Mouse (Mus musculus) limb, embryonic 12.5 days (tissue): ENCODE measurements around the gene Scrn2. TPM values are rescaled to one million over a fixed set of nuclear protein-coding genes. Genes with fewer than 3 reads are reported as not detected.
A peak's percentile ranks its signal among the peaks of the same experiment; 100 is the strongest.

ENCODE experiments used
- ATAC-seq: fragments of 200-750 bp; cut with Nextera tagmentation; 2 replicates; pipeline ENCODE4 v1.8.0; 2017; ENCODE audit warnings: low read depth, moderate TSS enrichment; ENCODE audit not compliant: insufficient number of reproducible peaks, insufficient read depth, low FRiP score, low TSS enrichment
- H3K27ac ChIP-seq: fragments of 300-500 bp; sonication (generic); 2 replicates; pipeline ENCODE4 v1.5.1; 2016; ENCODE audit warnings: mild to moderate bottlenecking, moderate library complexity
- H3K27me3 ChIP-seq: fragments of 300-500 bp; sonication (generic); 2 replicates; pipeline ENCODE4 v1.6.1; 2016; ENCODE audit warnings: mild to moderate bottlenecking, moderate library complexity
- H3K36me3 ChIP-seq: fragments of 300-500 bp; sonication (generic); 2 replicates; pipeline ENCODE4 v1.6.1; 2016; ENCODE audit warnings: mild to moderate bottlenecking, moderate library complexity
- H3K4me1 ChIP-seq: fragments of 300-500 bp; sonication (generic); replicated peaks from 2 replicates; pipeline ENCODE4 v1.6.1; 2016
- H3K4me2 ChIP-seq: fragments of 300-500 bp; sonication (generic); 2 replicates; pipeline ENCODE4 v1.6.1; 2016; ENCODE audit warnings: mild to moderate bottlenecking, moderate library complexity
- H3K4me3 ChIP-seq: fragments of 300-500 bp; sonication (generic); replicated peaks from 2 replicates; pipeline ENCODE4 v1.5.1; 2016; ENCODE audit warnings: mild to moderate bottlenecking
- H3K9ac ChIP-seq: fragments of 300-500 bp; sonication (generic); replicated peaks from 2 replicates; pipeline ENCODE4 v1.6.1; 2016; ENCODE audit warnings: mild to moderate bottlenecking, moderate library complexity
- H3K9me3 ChIP-seq: fragments of 300-500 bp; sonication (generic); 2 replicates; pipeline ENCODE4 v1.6.1; 2016; ENCODE audit warnings: mild to moderate bottlenecking, moderate library complexity
- WGBS: fragments of 180-500 bp; shearing (Covaris S2); methylation state at CpG from one replicate; pipeline ENCODE4 v1.1.7; 2016; 5-methylcytosine and 5-hydroxymethylcytosine counted together
- polyA plus RNA-seq: library from polyadenylated mRNA; unstranded; fragments of >200 nt; fragmentation: Nextera tagmentation; extraction: Ambion mirVana; gene quantifications from 2 replicates; pipeline ENCODE4 v1.2.1, GENCODE M21; 2016

Scrn2 gene
- polyA plus RNA-seq: 32.4 and 35.1 TPM in 2 replicates

DNA sequence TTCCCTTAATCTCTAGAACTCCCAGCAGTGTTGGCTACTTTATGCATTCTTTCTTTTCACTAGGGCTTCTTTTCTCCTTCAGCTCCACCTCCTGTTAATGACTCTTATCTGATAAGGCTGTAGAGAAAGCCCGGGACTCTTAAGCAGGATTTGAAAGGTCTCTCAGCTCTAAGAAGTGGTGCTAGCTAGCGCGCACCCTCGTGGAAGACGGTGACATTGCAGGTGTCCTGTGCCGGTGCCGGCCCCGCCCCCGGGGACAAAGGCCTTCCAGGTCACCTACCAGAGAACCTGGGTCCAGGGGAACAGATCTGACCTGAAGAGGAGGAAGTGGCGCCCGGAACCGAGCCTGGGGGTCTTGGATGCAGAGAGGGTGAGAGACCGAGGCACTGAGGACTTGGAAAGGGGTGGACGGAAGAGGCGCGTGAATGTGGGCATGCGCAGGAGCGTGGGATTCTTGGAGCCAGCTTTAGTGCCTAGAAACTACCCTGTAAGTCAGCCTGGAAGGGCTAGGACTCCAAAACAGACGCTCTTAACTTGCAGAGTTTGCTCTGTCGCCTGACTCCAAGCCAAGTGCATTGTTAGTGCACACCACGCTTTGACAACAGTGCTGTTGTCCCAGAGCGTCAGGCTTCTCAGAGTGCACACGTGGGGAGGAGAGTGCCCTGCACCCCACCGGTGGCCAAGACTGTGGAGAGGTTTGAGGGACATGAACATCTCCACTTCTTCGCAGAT, at the start of gene Scrn2:
Scrn2 (plus strand) TSS at position 253 of the 732 bp plus-strand sequence.
- Histone ChIP-seq H3K4me2 (peak within 1 kb of the TSS; percentile 82), H3K4me3 (peak within 1 kb of the TSS; percentile 63), H3K4me1 (peaks cover 29% of the 10 kb centered on the region), H3K9ac (peak within 1 kb of the TSS; percentile 79), H3K9me3 (no peaks in the 10 kb centered on the region), H3K27me3 (peaks cover 5% of the 10 kb centered on the region; the same call in 1 of the 2 replicates), H3K27ac (peak within 1 kb of the TSS; percentile 89), H3K36me3 (peaks cover 23% of the 10 kb centered on the region)
- 0 out of 2 replicates have a peak, but pooled peaks have one; percentile 28 for ATAC-seq
- WGBS: 2% methylated on average over 25 of the region's 25 CpGs

DNA sequence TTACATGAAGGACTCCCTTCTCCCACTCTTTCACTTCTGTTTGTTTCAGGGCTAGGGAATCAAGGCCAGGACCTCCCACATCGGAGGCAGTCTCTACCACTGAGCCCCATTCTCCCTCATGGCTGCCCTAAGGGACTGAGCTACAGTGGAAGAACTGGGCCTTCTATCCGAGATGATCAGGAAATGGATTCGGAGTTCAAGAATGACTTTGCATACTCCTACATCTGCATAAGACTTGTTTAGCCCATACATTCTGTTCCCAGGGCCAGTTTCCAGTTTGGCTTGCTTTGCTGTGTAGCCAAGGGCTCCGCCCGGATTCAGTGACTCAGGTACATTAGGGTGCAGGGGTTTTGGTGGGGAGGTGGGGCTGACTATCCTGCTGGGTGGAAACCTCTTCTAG, 49.7 kb upstream of the Scrn2 start:
- Histone ChIP-seq H3K36me3 (peaks cover 4% of the 10 kb centered on the region; the same call in 1 of the 2 replicates), H3K4me1 (peaks cover 28% of the 10 kb centered on the region), H3K27ac (no peak overlapping the region), H3K4me3 (no peak overlapping the region), H3K9ac (no peak overlapping the region), H3K4me2 (no peak overlapping the region), H3K9me3 (no peaks in the 10 kb centered on the region), H3K27me3 (peaks cover 3% of the 10 kb centered on the region)
- WGBS: 81% methylated on average over 5 of the region's 5 CpGs
- ATAC-seq: no peak

DNA sequence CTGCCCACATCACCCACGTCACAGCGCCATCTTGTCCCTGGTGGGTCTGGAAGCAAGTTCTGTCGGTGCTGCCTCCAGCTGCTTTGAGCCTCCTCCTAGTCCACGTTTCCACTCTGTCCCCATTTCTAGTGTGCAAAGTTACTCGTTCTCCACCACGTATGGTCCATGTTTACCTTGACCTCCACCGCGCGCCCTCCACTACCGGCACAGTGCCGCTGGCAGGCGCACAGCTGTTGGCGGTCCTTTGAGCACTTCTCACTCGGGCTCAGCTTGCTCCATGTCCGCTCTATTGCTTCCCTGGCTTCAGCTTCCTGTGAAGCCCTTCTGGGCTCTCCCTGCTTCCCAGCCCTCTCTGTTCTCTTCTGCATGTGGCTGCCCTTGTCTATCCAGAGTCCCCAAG, 48.3 kb upstream of the Scrn2 start:
- Histone ChIP-seq H3K27me3 (peaks cover 3% of the 10 kb centered on the region), H3K4me3 (no peak overlapping the region), H3K4me2 (no peak overlapping the region), H3K9ac (no peak overlapping the region), H3K9me3 (no peaks in the 10 kb centered on the region), H3K4me1 (peaks cover 34% of the 10 kb centered on the region), H3K36me3 (no peaks in the 10 kb centered on the region), H3K27ac (no peak overlapping the region)
- WGBS: 76% methylated on average over 15 of the region's 15 CpGs
- ATAC-seq: no peak

DNA sequence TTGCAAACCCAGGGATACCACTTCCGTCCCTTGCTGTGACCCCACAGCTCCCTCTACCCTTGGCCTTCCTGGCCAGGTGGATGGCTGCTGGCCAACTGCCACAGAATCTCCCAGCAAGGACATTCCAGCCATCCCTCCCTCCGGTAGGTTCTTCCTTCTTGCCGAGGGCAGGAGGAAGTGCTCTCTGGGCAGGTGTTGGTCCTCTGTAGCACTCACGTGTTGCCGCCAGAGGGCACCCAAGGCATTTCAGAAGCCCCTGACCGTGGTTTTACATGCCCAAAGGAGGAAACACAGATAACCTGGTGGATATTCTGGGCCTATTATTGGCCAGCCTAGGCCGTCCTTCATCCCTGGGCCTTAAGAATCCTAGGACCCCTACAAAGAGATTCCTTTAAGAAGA, 47.4 kb upstream of the Scrn2 start:
- no peaks in the 10 kb centered on the region for H3K36me3 ChIP-seq
- H3K27ac ChIP-seq: no peak overlapping the region
- WGBS: under 1% methylated on average over 7 of the region's 7 CpGs
- ATAC-seq: no peak
- no peak overlapping the region for H3K9ac ChIP-seq
- no peaks in the 10 kb centered on the region for H3K9me3 ChIP-seq
- H3K4me2 ChIP-seq: peak overlapping the region; percentile 34
- 0 out of 2 replicates have a peak overlapping the region, but pooled peaks have one; percentile 1 for H3K4me3 ChIP-seq
- peaks cover 41% of the 10 kb centered on the region for H3K4me1 ChIP-seq
- H3K27me3 ChIP-seq: peaks cover 9% of the 10 kb centered on the region

DNA sequence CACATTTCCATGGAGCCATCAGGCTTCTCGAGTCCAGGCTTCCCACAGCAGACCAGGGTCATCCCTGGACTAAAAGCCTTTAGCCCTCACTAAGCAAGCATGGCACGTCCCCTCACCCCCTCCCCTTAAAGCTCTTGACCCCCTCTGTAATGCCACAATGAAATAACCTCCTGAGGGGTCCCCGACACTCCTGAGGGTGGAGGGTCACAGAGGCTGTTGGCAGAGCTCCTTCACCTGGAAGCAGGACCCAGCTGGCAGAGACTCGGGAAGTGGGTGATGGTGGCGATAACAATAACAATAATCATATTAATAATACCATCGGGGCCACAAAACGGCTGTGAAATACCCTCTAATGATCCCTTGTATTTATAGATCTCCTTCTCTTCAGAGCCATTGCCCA, 46.9 kb upstream of the Scrn2 start, which contains the start of gene Sp2:
Sp2 (minus strand) TSS at position 101 of the 400 bp plus-strand sequence.
- no peak for ATAC-seq
- peak within 1 kb of the TSS; percentile 34 for H3K4me2 ChIP-seq

DNA sequence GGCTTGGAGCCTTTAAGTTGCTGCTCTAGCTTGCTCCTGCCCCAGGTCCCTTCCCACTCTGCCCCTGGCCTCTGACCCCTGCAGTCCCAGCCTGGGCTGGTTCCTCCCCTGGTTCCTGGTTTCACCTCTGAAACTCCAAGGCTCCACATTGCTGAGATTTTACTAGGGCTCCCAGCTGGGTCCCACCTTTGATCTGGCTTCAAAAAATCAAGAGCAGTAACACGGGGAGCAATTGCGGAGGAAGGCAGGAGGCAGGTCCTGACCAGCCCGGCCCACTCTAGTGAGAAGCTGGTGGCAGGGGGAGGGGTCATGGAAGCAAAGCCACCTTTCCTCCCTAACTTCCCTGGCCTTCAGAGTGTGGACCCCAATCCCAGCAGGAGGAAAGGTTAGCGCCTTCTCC, 44.8 kb upstream of the Scrn2 start:
- Histone ChIP-seq H3K9me3 (no peaks in the 10 kb centered on the region), H3K27me3 (peaks cover 19% of the 10 kb centered on the region), H3K27ac (no peak overlapping the region), H3K4me1 (peaks cover 46% of the 10 kb centered on the region), H3K9ac (no peak overlapping the region), H3K36me3 (no peaks in the 10 kb centered on the region), H3K4me3 (no peak overlapping the region), H3K4me2 (peak overlapping the region; percentile 21; the same call in 1 of the 2 replicates)
- 6% methylated on average over 4 of the region's 4 CpGs for WGBS
- ATAC-seq: no peak

More for the DNA sequence above, 46.9 kb upstream of the Scrn2 start, which contains the start of gene Sp2:
- H3K9me3 ChIP-seq: no peaks in the 10 kb centered on the region
- no peak within 1 kb of the TSS for H3K27ac ChIP-seq
- H3K4me1 ChIP-seq: peaks cover 46% of the 10 kb centered on the region
- H3K9ac ChIP-seq: no peak within 1 kb of the TSS
- 0 out of 2 replicates have a peak within 1 kb of the TSS, but pooled peaks have one; percentile 1 for H3K4me3 ChIP-seq
- peaks cover 9% of the 10 kb centered on the region for H3K27me3 ChIP-seq
- 54% methylated on average over 7 of the region's 7 CpGs for WGBS
- H3K36me3 ChIP-seq: no peaks in the 10 kb centered on the region

DNA sequence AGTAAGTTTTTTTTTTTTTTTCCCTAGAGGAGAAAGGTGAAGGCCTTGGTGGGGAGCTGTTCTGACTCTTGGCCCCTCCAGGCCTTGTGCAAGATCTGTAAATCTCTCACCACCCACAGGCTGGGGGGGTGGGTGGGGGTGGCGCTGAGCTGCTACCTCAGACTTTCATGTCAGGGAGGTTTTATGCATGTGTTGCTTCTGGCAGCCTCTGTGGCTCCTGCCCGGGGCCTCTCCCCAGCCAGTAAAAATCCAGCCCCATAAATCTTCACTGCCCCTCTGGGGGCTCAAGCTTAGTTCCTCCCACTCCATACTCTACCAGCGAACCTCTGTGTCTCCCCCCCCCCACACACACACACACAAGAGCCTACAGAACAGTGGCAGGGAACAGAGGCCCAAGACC, 43.3 kb upstream of the Scrn2 start:
- ATAC-seq: peak; percentile 24; the same call in 1 of the 2 replicates
- Histone ChIP-seq H3K9ac (peak overlapping the region; percentile 40; the same call in 1 of the 2 replicates), H3K4me1 (peaks cover 46% of the 10 kb centered on the region), H3K9me3 (no peaks in the 10 kb centered on the region), H3K27ac (peak overlapping the region; percentile 66; the same call in 1 of the 2 replicates), H3K36me3 (no peaks in the 10 kb centered on the region), H3K4me3 (no peak overlapping the region), H3K4me2 (peak overlapping the region; percentile 41), H3K27me3 (peaks cover 23% of the 10 kb centered on the region)
- 0% methylated on average over 3 of the region's 3 CpGs for WGBS

DNA sequence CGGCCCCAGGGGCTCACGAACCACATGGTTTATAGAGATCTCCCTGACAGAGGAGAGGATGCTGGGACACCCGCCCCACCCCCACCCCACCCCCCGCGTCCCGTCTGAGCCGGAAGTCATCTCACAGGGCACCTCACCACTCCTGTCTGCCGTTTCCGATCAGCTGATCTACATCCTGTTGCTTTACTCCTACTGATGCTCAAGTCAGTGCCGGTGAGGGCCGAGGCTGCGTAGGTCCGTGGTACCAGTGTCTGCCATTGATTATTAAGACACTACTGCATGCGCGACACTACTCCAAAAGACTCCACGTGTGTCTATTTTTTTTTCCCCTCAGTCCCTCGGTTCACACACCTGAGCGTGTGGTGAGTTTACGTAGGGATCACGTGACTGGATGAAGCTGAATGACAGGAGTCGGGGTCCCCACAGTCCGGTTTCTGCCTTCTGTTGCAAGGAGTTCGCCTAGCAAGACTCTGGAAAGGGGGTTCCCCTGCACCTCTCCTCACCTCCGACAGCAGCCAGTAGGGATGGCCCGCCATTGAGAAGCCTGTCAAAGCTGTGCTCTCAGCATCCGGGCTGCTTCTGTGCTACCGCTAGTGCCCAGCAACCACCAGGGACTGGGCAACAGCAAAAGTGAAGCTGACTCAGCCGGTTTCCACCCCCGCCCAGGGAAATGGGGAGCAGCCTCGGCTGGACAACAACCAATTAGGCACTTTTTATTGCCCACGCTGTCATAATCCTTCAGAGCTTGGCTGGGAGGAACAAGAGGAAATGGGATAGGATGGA, 41.7 kb upstream of the Scrn2 start:
- H3K9ac ChIP-seq: no peak overlapping the region
- peak overlapping the region; percentile 61 for H3K4me2 ChIP-seq
- H3K36me3 ChIP-seq: no peaks in the 10 kb centered on the region
- ATAC-seq: no peak
- H3K4me3 ChIP-seq: peak overlapping the region; percentile 28
- H3K9me3 ChIP-seq: no peaks in the 10 kb centered on the region
- peaks cover 36% of the 10 kb centered on the region for H3K27me3 ChIP-seq
- H3K4me1 ChIP-seq: peaks cover 48% of the 10 kb centered on the region
- 4% methylated on average over 31 of the region's 31 CpGs for WGBS
- H3K27ac ChIP-seq: no peak overlapping the region

DNA sequence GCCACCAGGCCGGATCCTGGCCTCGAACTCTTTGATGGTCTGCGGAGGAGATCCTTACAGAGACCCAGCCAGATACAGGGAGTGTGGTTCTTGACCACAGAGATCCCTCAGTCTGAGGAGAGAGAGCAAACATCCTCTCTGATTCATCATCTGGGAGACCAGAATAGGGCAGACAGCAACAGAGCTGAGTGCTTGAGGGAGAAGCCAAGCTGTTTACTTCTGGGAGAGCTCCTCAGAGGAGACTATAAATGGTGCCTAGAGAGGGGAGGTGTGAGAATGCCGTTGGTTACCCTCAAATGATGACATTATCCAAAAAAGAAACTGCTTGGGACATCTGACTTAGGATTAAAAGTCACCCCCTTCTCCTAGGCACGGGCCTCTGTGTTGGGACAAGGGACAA, 38.2 kb upstream of the Scrn2 start:
- ATAC-seq: no peak
- Histone ChIP-seq H3K4me2 (no peak overlapping the region), H3K4me1 (peaks cover 28% of the 10 kb centered on the region), H3K9me3 (no peaks in the 10 kb centered on the region), H3K36me3 (no peaks in the 10 kb centered on the region), H3K4me3 (no peak overlapping the region), H3K9ac (no peak overlapping the region), H3K27me3 (peaks cover 55% of the 10 kb centered on the region), H3K27ac (no peak overlapping the region)
- WGBS: 69% methylated on average over 5 of the region's 5 CpGs

DNA sequence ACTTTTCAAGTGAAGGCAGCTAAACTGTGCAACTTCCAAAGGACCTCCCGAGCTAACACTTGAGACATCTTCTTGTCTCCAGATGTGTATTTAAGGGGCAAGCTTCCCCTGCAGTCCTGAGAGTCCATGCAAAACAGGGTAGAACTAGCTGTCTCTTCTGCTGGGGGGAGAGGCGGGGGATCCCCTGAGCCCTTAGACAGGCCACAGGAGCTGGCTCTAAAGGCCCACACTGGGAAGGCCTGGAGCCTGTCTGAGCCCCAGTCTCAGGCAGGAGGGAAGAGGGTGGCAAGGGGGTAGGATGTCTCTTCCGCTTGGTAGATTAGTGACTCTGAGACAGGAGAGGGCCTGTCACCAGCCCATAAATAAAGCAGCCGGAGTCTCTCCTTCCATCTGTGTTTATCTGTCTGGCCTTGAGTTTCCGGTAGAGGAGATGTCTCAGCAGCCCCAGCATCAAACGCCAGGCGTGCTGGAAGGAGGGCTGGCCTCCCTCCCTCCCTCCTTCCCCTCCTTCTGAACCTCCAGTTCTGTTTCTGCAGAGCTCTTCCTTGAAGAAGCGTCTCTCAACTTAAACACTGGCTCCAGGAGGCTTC, 36.9 kb upstream of the Scrn2 start:
- Histone ChIP-seq H3K36me3 (no peaks in the 10 kb centered on the region), H3K27ac (no peak overlapping the region), H3K4me1 (peaks cover 24% of the 10 kb centered on the region), H3K9me3 (no peaks in the 10 kb centered on the region), H3K4me3 (no peak overlapping the region), H3K27me3 (peaks cover 54% of the 10 kb centered on the region), H3K9ac (no peak overlapping the region), H3K4me2 (no peak overlapping the region)
- no peak for ATAC-seq
- WGBS: 23% methylated on average over 8 of the region's 8 CpGs

DNA sequence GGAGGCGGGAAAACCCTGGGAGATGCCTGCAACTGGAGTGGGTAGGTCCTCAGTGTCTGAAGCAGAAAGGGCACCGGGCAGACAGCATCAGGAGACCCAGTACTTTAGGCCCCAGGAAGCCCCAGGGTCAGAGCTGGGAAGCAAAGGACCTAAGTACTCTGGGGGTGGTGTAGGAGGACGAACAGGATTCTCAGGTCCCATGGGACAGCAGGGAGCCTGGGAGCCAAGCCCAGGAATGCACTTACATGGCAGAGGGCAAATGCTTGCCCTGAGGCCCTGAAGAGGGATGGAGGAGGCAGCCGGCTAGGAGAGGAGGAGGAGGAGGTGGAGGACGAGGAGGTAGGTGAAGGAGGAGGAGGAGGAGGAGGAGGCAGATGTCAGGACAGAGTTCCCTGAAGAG, 34.7 kb upstream of the Scrn2 start:
- Histone ChIP-seq H3K4me2 (no peak overlapping the region), H3K36me3 (no peaks in the 10 kb centered on the region), H3K27ac (no peak overlapping the region), H3K9me3 (no peaks in the 10 kb centered on the region), H3K4me3 (no peak overlapping the region), H3K9ac (0 out of 2 replicates have a peak overlapping the region, but pooled peaks have one; percentile 18), H3K4me1 (peaks cover 16% of the 10 kb centered on the region), H3K27me3 (peaks cover 58% of the 10 kb centered on the region)
- WGBS: 19% methylated on average over 5 of the region's 5 CpGs
- ATAC-seq: no peak
